Mouse (Mus musculus) CD4-positive, CD25-positive, alpha-beta regulatory T cell, adult 2 months (primary cell): ENCODE data around the gene Ccn1.
A peak's percentile ranks its signal among the peaks of the same experiment; 100 is the strongest.

Source experiments
- DNase-seq: peaks from one replicate; pipeline ENCODE4 v3.0.0-alpha.2; 2012; ENCODE audit warnings: low read depth, low spot score

Ccn1 gene

GRCm38 (mm10) chr3:145619621-145620365, 30.0 kb downstream of the Ccn1 start:
- no peak for DNase-seq

- peak; percentile 52 for DNase-seq
These were observed 31.5 kb downstream of the Ccn1 start for GRCm38 (mm10) chr3:145618299-145618698.

DNA sequence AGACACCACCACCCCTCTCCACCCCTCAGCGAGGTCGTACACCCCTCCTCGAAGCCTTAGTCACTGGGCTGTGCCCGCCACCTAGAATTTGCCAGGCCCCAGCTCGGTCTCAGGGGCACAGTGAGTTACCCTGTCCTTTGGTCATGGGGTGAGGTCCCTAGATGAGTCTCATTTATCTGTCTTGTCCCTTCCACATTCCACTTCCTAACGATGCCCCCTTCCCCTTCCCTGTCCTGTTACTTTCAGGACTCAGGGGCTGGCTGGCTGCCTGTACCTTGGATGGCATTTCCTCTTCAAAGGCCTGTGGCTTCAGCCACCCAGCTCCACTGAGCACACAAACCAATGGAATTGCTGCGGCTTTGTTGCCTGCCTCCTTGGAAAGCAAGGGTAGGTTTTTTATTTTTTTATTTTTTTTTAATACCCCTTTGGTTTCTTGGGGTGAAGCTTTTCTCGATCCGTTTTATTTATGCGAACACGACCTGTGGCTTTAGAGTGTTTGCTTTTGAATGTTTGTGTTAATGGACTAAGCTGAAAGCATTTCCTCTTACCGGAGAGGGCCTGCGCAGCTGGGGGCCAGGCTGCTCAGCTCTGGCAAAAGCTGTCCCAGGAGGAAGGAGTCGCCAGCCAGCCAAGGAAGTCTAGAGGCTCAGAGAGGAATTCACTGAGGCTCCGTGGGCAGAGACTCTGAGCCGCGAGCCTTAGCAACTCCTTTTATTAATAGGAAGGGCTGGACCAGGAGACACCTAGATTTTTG, 35.2 kb downstream of the Ccn1 start:
- no peak for DNase-seq

- peak; percentile 17 for DNase-seq
These were observed 36.5 kb downstream of the Ccn1 start for GRCm38 (mm10) chr3:145613234-145613633.

GRCm38 (mm10) chr3:145612662-145613061, 37.1 kb downstream of the Ccn1 start:
- peak; percentile 62 for DNase-seq

DNA sequence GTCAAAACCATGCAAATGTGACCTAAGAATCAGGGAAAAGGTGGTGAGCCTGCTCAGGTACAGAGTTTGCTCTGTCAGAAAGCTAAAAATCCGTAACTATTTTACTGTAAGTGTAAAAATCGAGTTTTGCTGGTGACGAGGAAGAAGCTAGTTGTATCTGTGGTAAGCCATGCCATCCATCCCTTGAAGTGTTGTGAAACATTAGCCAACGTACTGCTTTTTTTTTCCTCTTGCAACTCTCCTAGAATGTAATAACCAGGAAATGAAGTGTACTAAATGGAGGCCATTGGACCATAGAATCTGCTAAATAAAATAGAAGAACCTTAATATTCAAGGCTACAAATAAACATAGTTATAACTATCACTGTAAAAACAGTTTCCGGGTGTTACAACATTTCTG, 41.5 kb downstream of the Ccn1 start:
- no peak for DNase-seq

GRCm38 (mm10) chr3:145605437-145606123, 44.2 kb downstream of the Ccn1 start:
- DNase-seq, result no peak

DNA sequence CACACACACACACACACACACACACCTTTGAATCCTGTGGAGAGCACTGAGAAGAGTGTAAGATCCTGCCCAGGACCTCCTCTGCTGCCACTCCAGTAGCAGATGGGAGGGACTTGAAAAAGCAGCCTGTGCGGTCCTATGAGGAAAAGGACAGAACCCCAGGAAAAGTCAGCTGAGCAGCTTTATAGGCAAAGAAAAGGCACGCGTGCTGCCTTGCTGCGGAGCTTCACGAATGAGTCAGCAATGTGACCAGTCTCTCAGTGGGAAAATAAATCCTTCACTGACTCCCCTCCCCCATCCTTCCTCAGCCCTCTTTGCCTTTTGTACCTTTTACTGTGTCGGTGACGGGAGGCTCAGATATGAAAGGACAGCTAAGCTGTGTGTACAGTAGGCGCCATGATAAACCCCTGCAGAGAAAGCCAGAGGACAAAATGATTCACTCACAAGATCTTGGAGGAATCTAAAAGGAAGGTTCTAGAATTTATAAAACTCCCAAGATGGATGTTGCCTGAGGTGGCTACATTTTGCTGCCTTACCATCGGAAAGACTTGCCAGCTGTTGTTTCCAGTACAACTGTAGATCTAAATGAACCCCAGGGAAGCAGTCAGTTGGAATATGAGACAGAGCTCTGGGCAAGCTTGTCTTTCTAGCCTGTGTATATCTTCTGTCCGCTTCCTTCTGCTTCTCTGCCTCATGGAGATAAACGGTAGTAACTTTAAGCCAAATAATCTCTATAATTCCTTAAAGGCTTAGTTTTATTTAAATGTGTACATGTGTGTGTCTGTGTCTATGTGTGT, 47.2 kb downstream of the Ccn1 start:
- DNase-seq, result no peak

- no peak for DNase-seq
These were observed 48.4 kb downstream of the Ccn1 start for GRCm38 (mm10) chr3:145601345-145601744.

DNA sequence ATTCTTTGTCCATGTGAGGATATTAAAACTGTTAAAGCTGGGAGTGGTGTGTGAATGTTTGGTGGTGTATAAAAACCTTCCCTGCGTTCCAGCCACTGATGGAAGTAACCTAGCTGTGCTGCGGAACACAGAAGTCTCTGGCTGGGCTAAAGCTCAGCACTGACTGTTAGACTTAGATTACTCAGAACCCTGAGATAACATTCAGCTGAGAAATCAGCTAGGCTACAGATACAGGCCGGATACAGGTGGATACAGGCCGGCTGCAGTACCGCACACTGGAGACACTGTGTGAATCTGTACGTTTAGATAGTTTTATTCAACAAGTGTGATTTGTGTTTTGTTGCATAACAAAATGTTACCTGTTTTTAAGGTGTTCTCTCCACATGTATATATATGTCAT, 49.0 kb downstream of the Ccn1 start:
- no peak for DNase-seq

DNA sequence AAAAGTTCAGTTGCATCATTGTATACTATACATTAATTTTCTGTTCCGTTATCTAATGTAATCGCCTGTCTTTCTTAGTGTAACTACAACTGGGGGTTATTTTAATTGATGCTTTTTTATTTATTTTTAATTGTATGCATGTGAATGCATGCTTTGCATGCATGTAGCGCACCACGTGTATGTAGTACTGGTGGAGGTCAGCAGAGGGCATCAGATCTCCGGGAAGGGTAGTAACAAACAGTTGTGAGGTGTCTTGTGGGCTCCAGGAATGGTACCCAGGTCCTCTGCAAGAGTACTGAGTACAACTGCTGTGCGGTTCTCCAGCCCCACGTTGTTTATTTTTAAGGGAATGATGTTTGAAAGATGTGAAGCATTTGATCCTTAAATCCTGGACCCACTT, 50.7 kb downstream of the Ccn1 start:
- DNase-seq, result no peak
